Mouse (Mus musculus): ENCODE results near the gene Ahcyl2.

GRCm38 (mm10) chr6:29805381-29805780, 37.6 kb downstream of the Ahcyl2 start:
- no peak for TF ChIP-seq POLR2A (IDR thresholded peaks at IDR 0.05; ENCODE audit: insufficient read depth, low read length)
- no peak for TF ChIP-seq CTCF (IDR thresholded peaks at IDR 0.05; ENCODE audit: low read depth, low read length)
- TF ChIP-seq EP300 (IDR thresholded peaks at IDR 0.05; ENCODE audit: insufficient read depth, low read depth, low read length), result no peak

Measured in ES-Bruce4 (cell line).